Mouse (Mus musculus) heart, adult 11 months (tissue): ENCODE measurements at regions not wholly inside any gene's neighbourhood (a gene's known extent, or its start where the extent isn't known, plus 50 kb on each side); places are given as distances from the start of the nearest gene placed in this dataset.

Experiments
- DNase-seq: peaks from one replicate; pipeline ENCODE4 v3.0.0; 2022

DNA sequence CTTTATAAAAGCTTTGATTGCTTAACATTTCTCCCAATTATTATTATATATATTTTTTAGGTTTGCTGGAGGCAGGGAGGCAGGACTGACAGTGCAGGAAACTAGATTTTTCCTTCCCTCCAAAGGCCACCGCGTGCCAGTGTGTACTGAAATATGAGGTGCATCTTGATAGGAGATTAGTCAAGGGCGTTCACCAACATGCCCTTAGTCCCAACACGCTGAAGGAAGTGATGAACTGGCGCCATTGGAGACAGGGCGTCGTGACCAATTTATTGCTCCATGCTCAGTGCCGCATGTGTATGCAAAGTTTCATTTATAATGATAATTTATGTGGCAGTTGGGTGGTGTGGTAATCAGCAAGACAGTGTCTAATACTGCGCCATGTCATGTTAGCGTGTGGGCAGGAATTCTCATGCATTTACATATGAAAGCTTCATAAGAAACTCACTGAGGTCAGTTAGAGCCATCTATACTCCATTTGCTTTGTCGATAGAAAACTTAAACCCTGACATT lies 66.2 kb downstream of the Isl1 start:
- no peak for DNase-seq

- DNase-seq, result no peak
Observed at GRCm38 (mm10) chr13:116215101-116215500, 94.4 kb downstream of the Isl1 start.

- DNase-seq, result no peak
Observed at GRCm38 (mm10) chr13:116213843-116214829, 95.4 kb downstream of the Isl1 start.

DNA sequence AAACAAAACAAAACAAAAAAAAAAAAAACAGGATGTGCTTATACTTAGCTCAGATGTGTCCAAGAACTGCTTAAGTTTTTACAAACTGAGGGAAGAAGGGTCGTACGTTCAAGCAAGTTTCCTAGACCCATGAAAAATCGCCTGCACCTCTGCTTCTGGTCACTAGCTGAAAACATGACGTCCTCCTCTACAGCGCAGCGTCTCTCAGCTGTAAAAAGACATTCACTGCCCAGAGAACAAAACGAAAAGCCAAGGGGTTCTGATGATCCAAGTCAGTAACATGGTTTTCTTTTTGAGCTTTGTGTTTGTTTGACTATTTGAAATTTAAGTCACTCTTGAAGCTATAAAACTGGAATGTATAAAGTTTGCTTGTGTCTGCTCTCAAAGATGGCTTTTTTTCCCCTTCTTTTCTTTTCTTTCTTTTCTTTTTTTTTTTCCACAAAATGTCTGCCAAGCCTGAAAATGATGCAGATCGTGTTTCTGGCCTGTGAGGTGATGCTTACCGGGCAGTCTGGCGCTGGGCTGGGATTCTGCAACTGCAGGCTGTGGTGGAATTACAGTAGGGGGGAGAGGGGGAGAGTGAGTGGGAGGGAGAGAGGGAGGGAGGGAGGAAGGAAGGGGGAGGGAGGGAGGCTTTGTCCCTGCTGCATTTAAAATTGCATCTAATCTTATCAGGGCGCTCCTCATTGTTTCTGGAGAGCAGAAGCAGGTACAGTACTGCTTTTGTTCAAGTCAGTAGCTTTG lies 108.1 kb downstream of the Isl1 start:
- no peak for DNase-seq

- no peak for DNase-seq
Observed at GRCm38 (mm10) chr13:116187059-116187458, 122.4 kb downstream of the Isl1 start.

DNA sequence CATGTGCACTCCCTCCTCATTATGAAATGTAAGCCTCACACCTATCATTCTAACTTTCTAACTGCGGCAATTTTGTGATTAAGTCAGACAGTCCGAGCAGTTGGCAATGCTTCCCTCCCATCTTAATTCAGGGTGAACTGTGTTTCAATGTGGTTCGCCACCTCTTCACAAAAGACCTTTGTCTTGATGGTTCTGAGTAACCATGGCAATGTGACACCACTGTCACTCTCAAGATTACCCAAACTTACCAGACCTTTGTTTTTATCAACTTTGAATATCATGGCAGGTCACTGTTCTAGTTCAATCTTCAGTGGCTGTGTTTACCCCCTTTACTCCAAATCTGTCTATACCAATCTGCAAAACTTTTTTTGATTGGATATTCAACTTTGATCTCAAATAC lies 131.7 kb downstream of the Isl1 start:
- no peak for DNase-seq

DNA sequence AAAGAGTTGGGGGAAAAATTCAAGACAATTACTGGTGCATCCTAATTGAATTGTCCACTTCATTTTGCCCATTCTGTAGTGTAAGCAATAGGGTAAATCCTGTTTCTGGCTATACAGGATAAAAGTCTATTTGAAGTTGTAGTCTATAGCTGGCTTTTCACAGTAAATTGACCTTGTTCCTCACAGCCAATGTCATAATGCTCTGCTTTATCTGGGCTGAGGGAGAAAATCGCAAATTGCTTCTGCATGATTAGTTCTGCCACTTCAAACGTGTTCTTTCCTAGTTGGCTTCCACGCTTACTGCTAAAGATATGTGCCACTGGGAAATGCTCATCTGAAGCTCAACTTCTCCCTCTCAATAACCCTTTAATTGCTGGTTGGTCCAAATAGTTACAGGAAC lies 134.5 kb downstream of the Isl1 start:
- DNase-seq, result no peak

DNA sequence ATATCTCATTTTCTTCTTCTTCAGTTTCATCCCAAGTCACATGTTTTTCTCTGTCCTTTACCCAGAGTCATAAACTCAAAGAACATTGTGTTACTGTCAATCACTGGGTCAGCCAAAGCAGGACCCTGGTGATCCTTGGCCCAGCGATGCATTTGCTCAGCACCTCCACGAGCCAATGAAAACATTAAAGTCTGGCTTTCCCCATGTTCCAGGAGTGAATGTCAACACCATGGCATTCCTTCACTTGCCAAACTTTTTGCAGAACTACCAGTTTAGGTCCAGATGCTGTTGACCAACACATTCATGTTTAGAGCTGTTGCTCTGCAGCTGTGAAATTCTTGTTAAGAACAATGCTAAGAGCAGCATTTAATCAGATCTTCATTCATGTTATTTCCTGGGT lies 135.6 kb downstream of the Isl1 start:
- no peak for DNase-seq

DNA sequence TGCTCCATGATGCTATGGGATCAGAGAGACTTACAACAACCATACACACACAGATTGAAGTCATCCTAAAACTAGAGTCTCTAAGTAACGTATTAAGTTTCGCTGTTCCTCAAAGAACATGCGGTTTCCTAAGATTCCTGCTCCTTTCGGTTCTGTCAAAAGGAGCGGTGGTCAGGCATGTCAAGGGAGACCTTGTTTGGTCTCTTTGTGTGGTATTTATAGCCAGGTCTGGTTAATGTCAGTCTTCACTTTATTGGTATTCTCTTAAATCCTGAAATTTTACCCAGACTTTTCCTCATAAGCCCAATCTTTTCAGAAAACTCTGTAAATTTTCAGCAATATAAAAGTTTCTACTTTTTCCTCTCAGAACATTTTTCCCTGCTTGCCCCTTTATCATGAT lies 166.5 kb downstream of the Isl1 start:
- peak; percentile 23 for DNase-seq

DNA sequence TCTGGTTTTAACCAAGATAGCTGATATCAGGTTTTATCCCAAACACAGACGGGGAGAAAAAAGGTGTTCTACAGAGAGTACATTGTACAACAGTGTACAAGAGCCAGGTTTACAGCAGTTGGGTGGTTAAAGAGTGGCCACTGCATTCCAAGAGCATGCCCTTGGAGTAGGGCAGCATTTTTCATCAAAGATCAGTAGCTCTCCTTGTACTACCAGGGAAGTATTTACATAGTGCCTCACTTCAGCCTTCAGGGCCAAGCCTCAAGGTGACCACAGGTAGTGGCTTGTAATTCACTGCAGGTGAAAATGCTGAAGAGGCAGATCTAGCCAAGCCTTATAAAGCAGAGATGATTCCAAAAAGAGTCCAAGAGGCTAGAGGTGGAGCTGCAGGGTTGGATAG lies 190.8 kb downstream of the Isl1 start:
- DNase-seq, result no peak

DNA sequence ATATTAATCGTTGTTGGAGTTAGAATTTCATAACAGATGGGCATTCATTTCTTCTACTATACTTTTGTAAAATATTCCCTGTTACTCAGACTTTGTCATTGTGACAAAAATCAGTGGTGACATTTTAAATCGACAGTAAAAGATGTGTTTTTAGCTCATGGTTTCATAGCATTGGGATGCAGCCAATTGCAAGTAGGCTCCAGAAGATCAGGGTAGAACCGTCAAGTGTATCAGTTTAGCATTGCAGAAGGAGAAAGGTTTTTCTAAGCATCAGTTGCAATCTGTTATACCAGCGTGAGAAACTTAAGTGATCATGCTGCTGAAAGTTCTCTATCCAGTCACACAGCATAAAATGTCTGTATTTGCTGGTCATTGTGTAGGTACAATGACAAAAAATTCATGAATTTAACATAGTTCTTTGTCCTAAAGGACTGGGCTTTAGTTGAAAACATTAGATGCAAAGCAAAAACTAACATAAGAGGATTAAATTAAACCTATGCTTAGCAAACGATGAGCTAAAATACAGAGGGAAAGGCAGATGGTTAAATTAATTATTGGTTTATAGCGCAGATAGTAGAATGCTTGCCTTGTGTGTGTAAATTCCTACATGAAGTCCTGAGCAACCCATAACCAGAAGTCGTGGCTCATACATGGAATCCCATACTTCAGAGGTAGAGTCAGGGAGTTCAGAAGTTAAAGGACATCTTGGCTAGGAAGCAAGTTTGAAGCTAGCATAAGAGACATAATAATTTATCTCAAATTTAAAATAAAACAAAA lies 198.3 kb downstream of the Isl1 start:
- no peak for DNase-seq

GRCm38 (mm10) chr13:116110578-116110977 lies 198.9 kb downstream of the Isl1 start:
- no peak for DNase-seq

GRCm38 (mm10) chr13:116087541-116088308 lies 221.8 kb downstream of the Isl1 start:
- no peak for DNase-seq

DNA sequence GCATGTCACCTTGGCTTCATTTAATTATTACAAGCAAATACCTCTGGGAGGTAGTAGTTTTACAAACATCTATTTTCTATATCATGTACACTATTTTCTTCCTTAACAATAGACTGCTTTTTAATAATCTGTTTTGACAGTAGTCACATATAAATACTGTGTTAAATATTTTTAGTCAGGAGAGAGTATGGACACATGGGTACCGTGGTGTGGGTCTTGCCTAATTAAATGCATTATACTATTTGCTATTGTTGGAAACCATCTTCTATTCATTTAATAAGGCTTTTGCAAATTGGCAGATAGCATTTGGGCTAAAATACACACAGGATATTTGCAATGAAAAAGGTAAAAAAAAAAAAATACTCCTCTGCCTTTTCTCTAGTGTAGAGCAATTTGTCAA lies 222.3 kb downstream of the Isl1 start:
- no peak for DNase-seq

DNA sequence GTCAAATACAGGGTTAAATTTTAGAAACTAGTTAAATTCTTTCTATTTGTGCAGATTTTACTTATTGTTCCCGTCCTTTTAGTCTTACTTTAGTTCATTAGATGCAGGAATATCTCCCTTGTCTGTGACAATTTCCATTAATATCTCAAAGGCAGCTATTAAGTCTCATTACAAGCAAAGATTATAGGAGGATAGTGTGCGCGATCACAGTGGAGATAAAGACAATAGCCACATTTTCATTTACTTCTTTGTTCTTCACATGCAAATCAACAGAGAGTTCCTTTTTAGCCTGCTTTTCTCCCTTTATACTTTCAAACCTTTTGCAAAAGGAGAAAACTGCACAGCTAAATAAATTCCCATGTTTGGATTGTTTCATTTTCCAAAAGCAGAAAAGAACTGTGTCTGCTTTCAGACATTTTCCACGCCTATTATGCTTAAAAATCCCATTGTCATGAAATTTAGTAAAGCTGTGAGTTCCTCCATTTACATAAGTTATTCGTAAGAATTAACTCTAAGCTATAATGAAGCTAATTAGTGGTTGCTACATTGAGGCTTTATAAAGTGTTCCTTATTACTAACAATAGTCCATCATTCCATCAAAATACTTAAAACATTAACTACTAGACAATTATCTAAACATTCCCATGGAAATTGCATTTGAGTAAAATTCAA lies 252.4 kb downstream of the Isl1 start:
- DNase-seq, result no peak

- DNase-seq, result no peak
Observed at GRCm38 (mm10) chr13:116056112-116056652, 253.3 kb downstream of the Isl1 start.

GRCm38 (mm10) chr13:116036166-116036565 lies 273.3 kb downstream of the Isl1 start:
- no peak for DNase-seq

DNA sequence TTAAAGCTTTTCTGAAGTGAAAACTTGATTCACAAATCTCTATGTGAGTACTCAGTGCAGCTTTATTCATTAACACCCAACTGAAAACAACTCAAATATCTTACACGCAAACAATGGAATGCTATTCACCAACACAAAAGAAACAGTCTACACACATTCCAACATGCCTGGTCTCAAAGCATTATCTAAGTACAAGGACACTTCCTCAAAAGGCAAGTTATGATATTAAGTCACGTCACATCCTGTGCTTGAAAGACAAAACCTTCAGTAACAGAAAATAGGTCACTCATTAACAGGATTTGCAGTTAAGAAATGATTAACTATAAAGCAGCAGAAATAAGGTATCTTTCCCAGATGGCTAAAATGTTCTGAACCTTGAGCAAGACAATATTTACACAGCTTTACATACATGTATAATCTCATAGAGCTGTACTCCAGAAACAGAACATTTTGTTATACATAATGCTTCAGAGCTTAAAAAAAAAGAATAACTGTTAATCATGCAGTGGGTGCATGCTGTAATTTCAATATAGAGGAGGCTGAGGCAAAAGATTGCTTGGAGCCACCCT lies 279.3 kb downstream of the Isl1 start:
- no peak for DNase-seq

- DNase-seq, result no peak
Observed at GRCm38 (mm10) chr13:116028583-116028982, 280.9 kb downstream of the Isl1 start.

DNA sequence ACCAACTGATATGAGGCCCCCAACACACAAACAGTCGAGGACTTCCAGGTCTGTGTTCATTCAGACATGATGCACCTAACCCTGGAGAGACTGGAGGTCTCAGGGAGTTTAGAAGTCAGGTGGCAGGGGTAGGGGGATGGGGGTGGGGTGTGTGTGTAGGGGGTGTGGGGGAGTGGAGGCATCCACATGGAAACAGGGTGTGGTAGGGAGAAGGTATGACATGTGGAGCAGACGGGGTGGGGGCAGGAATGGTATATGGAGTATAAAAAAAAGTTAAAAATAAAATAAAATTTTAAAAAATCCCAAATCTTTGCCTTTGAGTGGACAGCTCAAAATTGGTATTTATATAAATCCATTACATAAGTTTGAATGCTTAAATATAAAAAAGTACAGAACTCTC lies 282.3 kb downstream of the Isl1 start:
- no peak for DNase-seq

GRCm38 (mm10) chr13:116017886-116018285 lies 291.6 kb downstream of the Isl1 start:
- DNase-seq, result no peak
